Mouse (Mus musculus) hindbrain, embryonic 14.5 days (tissue): ENCODE measurements around the gene 1700069L16Rik. TPM values are rescaled to one million over a fixed set of nuclear protein-coding genes. Genes with fewer than 3 reads are reported as not detected.

Source experiments
- ATAC-seq: fragments of 200-750 bp; cut with Nextera tagmentation; 2 replicates; pipeline ENCODE4 v1.8.0; 2017; ENCODE audit warnings: moderate number of reproducible peaks, mild to moderate bottlenecking, moderate TSS enrichment, moderate library complexity; ENCODE audit not compliant: low FRiP score
- DNase-seq: peaks from one replicate; pipeline ENCODE4 v3.0.0-alpha.2; 2015; ENCODE audit warnings: low spot score
- H3K27ac ChIP-seq: fragments of 300-500 bp; sonication (generic); 2 replicates; pipeline ENCODE4 v1.5.1; 2014; ENCODE audit warnings: mild to moderate bottlenecking, moderate library complexity
- H3K27me3 ChIP-seq: fragments of 300-500 bp; sonication (generic); 2 replicates; pipeline ENCODE4 v1.6.1; 2014; ENCODE audit warnings: mild to moderate bottlenecking, low read length, mixed read lengths; ENCODE audit not compliant: control insufficient read depth, insufficient read depth
- H3K36me3 ChIP-seq: fragments of 300-500 bp; sonication (generic); replicated peaks from 2 replicates; pipeline ENCODE4 v1.6.1; 2014; ENCODE audit not compliant: control insufficient read depth, insufficient read depth
- H3K4me1 ChIP-seq: fragments of 300-500 bp; sonication (generic); replicated peaks from 2 replicates; pipeline ENCODE4 v1.6.1; 2014; ENCODE audit warnings: antibody characterized with exemption, low read length, mixed read lengths; ENCODE audit not compliant: control insufficient read depth, insufficient read depth
- H3K4me2 ChIP-seq: fragments of 300-500 bp; sonication (generic); replicated peaks from 2 replicates; pipeline ENCODE4 v1.6.1; 2014; ENCODE audit warnings: mild to moderate bottlenecking, moderate library complexity
- H3K4me3 ChIP-seq: fragments of 300-500 bp; sonication (generic); replicated peaks from 2 replicates; pipeline ENCODE4 v1.5.1; 2014; ENCODE audit warnings: mild to moderate bottlenecking, low read length
- H3K9ac ChIP-seq: fragments of 300-500 bp; sonication (generic); 2 replicates; pipeline ENCODE4 v1.6.1; 2014
- H3K9me3 ChIP-seq: fragments of 300-500 bp; sonication (generic); 2 replicates; pipeline ENCODE4 v1.6.1; 2016; ENCODE audit warnings: low read length; ENCODE audit not compliant: control insufficient read depth
- WGBS: fragments of 180-500 bp; shearing (Covaris S2); extraction: QIAGEN DNeasy Blood & Tissue Kit; methylation state at CpG from one replicate; pipeline ENCODE4 v1.1.7; 2014; 5-methylcytosine and 5-hydroxymethylcytosine counted together
- polyA plus RNA-seq: library from polyadenylated mRNA; unstranded; fragments of >200 nt; fragmentation: Nextera tagmentation; extraction: Ambion mirVana; gene quantifications from 2 replicates; pipeline ENCODE4 v1.2.1, GENCODE M21; 2014

The 1700069L16Rik gene
- polyA plus RNA-seq, result not detected in 2 replicates

DNA sequence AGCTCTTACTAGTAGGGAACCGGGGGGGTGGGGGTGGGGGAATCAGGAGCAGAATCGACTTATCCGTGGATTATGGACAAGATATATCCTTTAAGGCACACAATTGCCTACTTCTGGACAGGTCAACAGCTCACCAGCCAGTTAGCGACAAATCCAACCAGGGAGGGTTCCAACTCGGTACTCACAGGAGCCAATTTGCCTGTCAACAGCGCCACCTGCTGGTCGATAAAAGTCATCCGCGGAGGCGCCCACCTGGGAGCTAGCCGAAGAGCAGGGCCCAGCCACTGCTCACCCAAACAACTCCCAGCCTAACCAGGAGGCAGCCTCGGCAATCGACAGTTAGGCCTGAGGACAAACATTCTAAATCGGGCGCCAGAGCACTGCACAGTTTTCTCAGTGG is at the start of gene 1700069L16Rik:
TSS of gene 1700069L16Rik (minus strand) at position 327 of the 400 bp plus-strand sequence.
- no peak within 1 kb of the TSS for H3K9ac ChIP-seq
- WGBS, result 5% methylated on average over 15 of the region's 15 CpGs
- ATAC-seq, result 0 out of 2 replicates have a peak, but pooled peaks have one; percentile 34

DNA sequence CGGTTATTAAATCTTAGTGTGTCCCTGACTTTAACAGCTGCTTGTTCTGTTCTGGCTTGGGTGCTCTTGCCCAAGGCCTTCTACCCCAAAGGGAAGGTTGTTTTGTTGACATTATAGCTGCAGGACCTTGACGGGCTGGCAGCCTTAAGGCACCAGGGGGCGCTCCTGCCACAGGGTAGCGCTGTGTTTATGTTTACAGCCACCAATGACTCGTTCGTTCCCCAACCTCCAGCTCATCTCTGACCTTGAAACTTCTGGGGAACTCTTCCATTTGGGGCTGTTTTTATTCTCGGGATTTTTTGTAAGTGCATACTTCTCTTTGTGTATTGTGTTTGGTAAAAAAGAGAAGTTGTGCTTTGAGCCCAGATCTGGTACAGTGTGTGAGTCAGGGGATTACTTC is 49.1 kb upstream of the 1700069L16Rik start:
- 0 out of 2 replicates have a peak overlapping the region, but pooled peaks have one; percentile 67 for H3K9ac ChIP-seq
- peak overlapping the region; percentile 77 for H3K4me2 ChIP-seq
- H3K36me3 ChIP-seq, result peaks cover 38% of the 10 kb centered on the region
- 1% methylated on average over 7 of the region's 7 CpGs for WGBS
- no peak for ATAC-seq
- no peaks in the 10 kb centered on the region for H3K27me3 ChIP-seq
- DNase-seq, result peak; percentile 86
- H3K4me3 ChIP-seq, result peak overlapping the region; percentile 82
- peaks cover 13% of the 10 kb centered on the region for H3K4me1 ChIP-seq
- no peaks in the 10 kb centered on the region for H3K9me3 ChIP-seq
- no peak overlapping the region for H3K27ac ChIP-seq

More for the DNA sequence above, at the start of gene 1700069L16Rik:
- DNase-seq, result peak; percentile 93
- no peak within 1 kb of the TSS for H3K4me3 ChIP-seq
- no peaks in the 10 kb centered on the region for H3K9me3 ChIP-seq
- H3K36me3 ChIP-seq, result no peaks in the 10 kb centered on the region
- peaks cover 13% of the 10 kb centered on the region for H3K4me1 ChIP-seq
- H3K27ac ChIP-seq, result no peak within 1 kb of the TSS
- H3K4me2 ChIP-seq, result no peak within 1 kb of the TSS
- H3K27me3 ChIP-seq, result no peaks in the 10 kb centered on the region

DNA sequence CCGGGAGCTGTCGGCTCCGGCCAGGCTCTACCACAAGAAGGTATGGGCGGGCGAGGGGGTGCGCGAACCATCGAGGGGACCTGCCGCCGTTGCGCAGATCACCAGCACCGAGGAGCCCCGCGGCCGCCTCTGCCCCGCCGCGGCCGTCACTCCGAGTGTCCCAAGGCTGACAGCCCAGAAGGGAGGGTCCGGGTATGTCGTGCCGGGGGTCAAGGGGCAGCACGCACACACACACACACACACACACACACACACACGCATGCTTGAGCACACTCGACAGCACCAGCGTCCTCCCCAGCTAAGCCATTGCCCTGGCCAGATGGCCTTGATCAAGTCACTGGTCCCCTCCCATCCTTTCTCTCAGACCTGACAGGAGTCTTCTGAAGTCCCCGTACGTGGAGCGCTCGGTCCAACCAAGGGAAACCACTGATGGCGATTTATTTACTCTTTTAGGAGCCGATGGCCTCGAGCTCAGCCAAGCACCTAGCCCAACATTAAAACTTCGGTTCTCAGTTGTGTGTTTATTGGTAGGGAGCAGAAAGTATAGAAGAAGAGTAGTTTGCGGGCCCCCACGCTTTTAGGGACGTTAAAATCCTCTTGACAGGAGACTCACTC is 48.4 kb upstream of the 1700069L16Rik start:
- DNase-seq (no peak), ATAC-seq (peak; percentile 38)
- Histone ChIP-seq H3K4me3 (peak overlapping the region; percentile 82), H3K4me2 (peak overlapping the region; percentile 77), H3K9me3 (no peaks in the 10 kb centered on the region), H3K27me3 (no peaks in the 10 kb centered on the region), H3K4me1 (peaks cover 13% of the 10 kb centered on the region), H3K36me3 (peaks cover 37% of the 10 kb centered on the region), H3K9ac (peak overlapping the region; percentile 67), H3K27ac (peak overlapping the region; percentile 98)
- WGBS, result 3% methylated on average over 23 of the region's 38 CpGs

DNA sequence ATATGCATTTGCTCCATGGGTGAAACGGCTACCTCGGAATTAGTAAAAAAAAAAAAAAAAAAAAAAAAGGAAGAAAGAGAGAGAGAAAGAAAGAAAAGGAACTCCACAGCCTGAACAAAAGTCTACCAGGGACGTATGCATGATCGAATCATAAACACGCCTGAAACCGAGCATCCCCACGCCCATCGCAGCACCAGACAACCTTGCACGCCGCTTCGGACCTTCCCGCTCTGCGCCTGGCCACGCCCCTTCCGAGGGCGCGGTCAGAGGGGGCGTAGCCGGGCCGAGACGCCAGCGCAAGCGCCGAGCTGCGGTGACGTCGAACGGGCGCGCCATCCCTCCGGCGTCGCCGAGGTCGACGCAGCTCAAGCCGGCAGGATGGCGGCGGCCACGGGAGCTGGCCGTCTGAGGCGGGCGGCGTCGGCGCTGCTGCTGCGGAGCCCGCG is 47.9 kb upstream of the 1700069L16Rik start, which contains the start of the genes Sart3 and Iscu:
TSS of gene Sart3 (minus strand) at position 61 of the 446 bp plus-strand sequence.
TSS of gene Iscu (plus strand) at position 299 of the 446 bp plus-strand sequence.
- DNase-seq (peak; percentile 99), ATAC-seq (peak; percentile 86)
- no peaks in the 10 kb centered on the region for H3K9me3 ChIP-seq
- H3K27ac ChIP-seq, result peak within 1 kb of the TSS; percentile 98
- H3K36me3 ChIP-seq, result peaks cover 38% of the 10 kb centered on the region
- peaks cover 13% of the 10 kb centered on the region for H3K4me1 ChIP-seq
- H3K4me3 ChIP-seq, result peak within 1 kb of the TSS; percentile 82
- WGBS, result under 1% methylated on average over 43 of the region's 49 CpGs
- H3K27me3 ChIP-seq, result no peaks in the 10 kb centered on the region
- peak within 1 kb of the TSS; percentile 92 for H3K9ac ChIP-seq
- H3K4me2 ChIP-seq, result peak within 1 kb of the TSS; percentile 77

DNA sequence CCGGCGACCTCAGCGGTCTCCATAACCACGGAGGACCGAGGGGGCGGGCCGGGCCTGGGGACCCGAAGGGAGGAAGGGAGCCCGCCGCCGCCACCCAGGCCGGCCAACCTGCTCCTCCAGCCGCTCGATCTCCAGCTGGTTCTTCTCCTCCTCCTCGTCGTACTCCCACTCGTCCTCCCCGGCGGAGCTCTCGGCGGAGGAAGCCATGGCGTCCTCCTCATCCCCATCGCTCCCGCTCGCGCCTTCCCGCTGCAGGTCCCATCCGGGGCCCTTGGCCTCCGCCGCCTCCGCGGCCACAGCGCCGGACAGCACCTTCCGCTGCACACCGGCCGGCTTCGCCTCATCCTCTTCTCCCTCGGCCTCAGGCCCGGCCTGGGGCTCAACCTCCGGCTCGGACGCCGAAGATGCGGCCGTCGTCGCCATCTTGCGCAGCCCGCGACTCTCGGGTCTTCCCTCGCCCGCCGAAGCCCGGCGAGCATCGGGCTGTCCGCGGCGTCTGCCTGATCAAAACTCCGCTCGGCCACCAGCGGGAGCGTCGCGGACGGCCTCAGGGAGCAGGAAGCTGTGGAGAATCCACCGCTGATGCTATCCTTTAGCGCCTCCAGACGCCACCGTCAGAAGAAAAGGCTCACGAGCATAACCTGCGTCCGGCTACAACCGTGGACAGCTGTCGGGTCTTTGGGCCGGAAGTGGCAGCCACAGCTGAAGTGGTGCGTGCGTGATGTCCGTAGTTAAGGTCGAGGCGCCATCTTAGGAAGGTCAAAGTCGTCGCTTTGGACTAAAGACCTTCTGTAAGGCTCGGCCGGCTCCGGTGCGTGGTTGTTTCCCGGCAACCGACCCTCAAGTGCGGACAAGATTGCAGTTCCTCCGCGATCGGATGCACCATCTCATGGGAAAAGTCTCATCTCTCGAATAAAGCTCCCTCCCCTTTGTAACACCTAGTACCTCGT is 46.9 kb upstream of the 1700069L16Rik start:
- peaks cover 13% of the 10 kb centered on the region for H3K4me1 ChIP-seq
- DNase-seq, result peak; percentile 85
- no peaks in the 10 kb centered on the region for H3K9me3 ChIP-seq
- no peaks in the 10 kb centered on the region for H3K27me3 ChIP-seq
- peaks cover 39% of the 10 kb centered on the region for H3K36me3 ChIP-seq
- peak overlapping the region; percentile 92 for H3K9ac ChIP-seq
- peak; percentile 84 for ATAC-seq
- H3K27ac ChIP-seq, result peak overlapping the region; percentile 98
- WGBS, result under 1% methylated on average over 91 of the region's 97 CpGs
- peak overlapping the region; percentile 82 for H3K4me3 ChIP-seq
- H3K4me2 ChIP-seq, result peak overlapping the region; percentile 77

DNA sequence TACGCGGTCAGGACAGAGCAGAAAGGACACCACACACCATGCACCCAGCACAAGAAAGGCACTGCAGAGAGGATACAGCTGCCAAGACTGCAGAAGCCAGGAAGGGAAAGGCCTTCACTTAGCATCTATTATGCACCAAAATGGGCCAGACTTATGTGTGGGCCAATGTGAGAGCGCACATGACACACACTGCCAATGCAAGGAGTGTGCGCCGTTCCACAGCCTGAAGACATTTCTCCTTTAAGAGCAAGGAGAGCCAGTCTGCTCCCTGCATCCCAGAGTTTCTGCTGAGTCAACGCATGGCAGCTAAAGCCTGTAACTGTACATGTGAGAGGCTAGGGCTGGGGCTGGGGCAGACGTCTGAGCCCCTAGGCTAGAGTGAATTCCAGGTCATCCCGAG is 44.2 kb upstream of the 1700069L16Rik start:
- DNase-seq (no peak), ATAC-seq (no peak)
- Histone ChIP-seq H3K36me3 (peaks cover 25% of the 10 kb centered on the region), H3K4me1 (peaks cover 13% of the 10 kb centered on the region), H3K4me3 (no peak overlapping the region), H3K27ac (no peak overlapping the region), H3K9me3 (no peaks in the 10 kb centered on the region), H3K4me2 (no peak overlapping the region), H3K27me3 (no peaks in the 10 kb centered on the region), H3K9ac (no peak overlapping the region)
- WGBS, result 95% methylated on average over 8 of the region's 8 CpGs

- no peak for ATAC-seq
- H3K27ac ChIP-seq, result no peak overlapping the region
- H3K4me2 ChIP-seq, result no peak overlapping the region
- no peak overlapping the region for H3K4me3 ChIP-seq
- no peaks in the 10 kb centered on the region for H3K27me3 ChIP-seq
- peaks cover 53% of the 10 kb centered on the region for H3K36me3 ChIP-seq
- H3K9me3 ChIP-seq, result no peaks in the 10 kb centered on the region
- 94% methylated on average over 13 of the region's 13 CpGs for WGBS
- H3K9ac ChIP-seq, result no peak overlapping the region
- H3K4me1 ChIP-seq, result peaks cover 13% of the 10 kb centered on the region
- no peak for DNase-seq
Observed at GRCm38 (mm10) chr5:113765641-113766526, 41.3 kb upstream of the 1700069L16Rik start.

DNA sequence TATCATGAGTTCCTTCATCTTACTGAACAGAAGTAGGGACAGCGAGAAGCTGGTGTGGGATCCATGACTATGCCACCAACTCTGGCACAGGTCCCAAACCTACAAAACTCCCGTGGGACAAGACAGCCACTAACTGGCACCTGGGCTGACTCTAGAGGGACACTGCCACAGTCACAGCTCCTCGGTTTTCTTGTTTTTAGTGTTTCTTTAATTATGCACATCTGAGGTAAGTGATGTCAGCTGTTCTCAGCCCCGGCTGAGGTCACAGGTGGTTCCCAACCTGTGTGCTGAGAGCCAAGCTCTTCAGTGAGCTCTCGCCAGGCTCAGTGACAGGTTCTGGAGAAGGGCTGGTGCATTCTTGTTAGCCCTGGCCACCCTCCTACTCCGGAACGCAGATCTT is 39.9 kb upstream of the 1700069L16Rik start:
- ATAC-seq (no peak), DNase-seq (no peak)
- WGBS, result 95% methylated on average over 7 of the region's 7 CpGs
- no peak overlapping the region for H3K4me3 ChIP-seq
- no peaks in the 10 kb centered on the region for H3K9me3 ChIP-seq
- peaks cover 68% of the 10 kb centered on the region for H3K36me3 ChIP-seq
- H3K4me2 ChIP-seq, result no peak overlapping the region
- no peak overlapping the region for H3K27ac ChIP-seq
- peaks cover 1% of the 10 kb centered on the region for H3K4me1 ChIP-seq
- no peaks in the 10 kb centered on the region for H3K27me3 ChIP-seq
- no peak overlapping the region for H3K9ac ChIP-seq
